Mouse (Mus musculus) small intestine, adult 2 months (tissue): ENCODE data around the gene C530008M17Rik. TPM values are rescaled to one million over a fixed set of nuclear protein-coding genes. Genes with fewer than 3 reads are reported as not detected.

Experiments
- H3K27ac ChIP-seq: fragments of 200-500 bp; 2 replicates; pipeline ENCODE4 v1.5.1; 2012; ENCODE audit warnings: low read depth, low read length, control low read depth, inconsistent platforms; ENCODE audit not compliant: insufficient read depth
- H3K27me3 ChIP-seq: fragments of 200-500 bp; 2 replicates; pipeline ENCODE4 v1.6.1; 2012; ENCODE audit warnings: mild to moderate bottlenecking, moderate library complexity, low read length, inconsistent platforms; ENCODE audit not compliant: control insufficient read depth, insufficient read depth
- H3K36me3 ChIP-seq: fragments of 200-500 bp; 2 replicates; pipeline ENCODE4 v1.6.1; 2012; ENCODE audit warnings: mild to moderate bottlenecking, low read length, control low read depth, inconsistent platforms; ENCODE audit not compliant: control insufficient read depth, insufficient read depth
- H3K4me1 ChIP-seq: fragments of 200-500 bp; 2 replicates; pipeline ENCODE4 v1.6.1; 2012; ENCODE audit warnings: low read length, inconsistent platforms, mixed read lengths; ENCODE audit not compliant: control insufficient read depth, insufficient read depth, insufficient read length
- H3K4me3 ChIP-seq: fragments of 200-500 bp; 2 replicates; pipeline ENCODE4 v1.5.1; 2012; ENCODE audit warnings: low read depth, mild to moderate bottlenecking, control low read depth, inconsistent platforms, low read length, moderate library complexity
- CTCF ChIP-seq: fragments of 200-500 bp; IDR thresholded peaks from 2 replicates; pipeline ENCODE4 v1.5.1; 2012; ENCODE audit warnings: low read depth, mild to moderate bottlenecking, control low read depth, inconsistent platforms, low read length, moderate library complexity, mixed read lengths; ENCODE audit not compliant: insufficient replicate concordance, insufficient read length; ENCODE audit errors: extremely low read depth
- POLR2A ChIP-seq: fragments of 200-500 bp; IDR thresholded peaks from 2 replicates; pipeline ENCODE4 v1.6.1; 2012; ENCODE audit warnings: low read depth, mild to moderate bottlenecking, control low read depth, inconsistent platforms, low read length, moderate library complexity
- WGBS: fragments of 180-500 bp; shearing (Covaris S2); methylation state at CpG from one replicate; pipeline ENCODE4 v1.1.7; 2018; 5-methylcytosine and 5-hydroxymethylcytosine counted together
- polyA plus RNA-seq: library from polyadenylated mRNA; depleted of rRNA; stranded (reverse); fragments of >200 nt; gene quantifications from 2 replicates; pipeline ENCODE4 v1.2.3, GENCODE M21; 2012

C530008M17Rik gene
- polyA plus RNA-seq, 1 experiment = 42.5 TPM

GRCm38 (mm10) chr5:76815786-76816455 is 159.6 kb downstream of the C530008M17Rik start:
- TF ChIP-seq CTCF = no peak
- TF ChIP-seq POLR2A = no peak
- WGBS = 20% methylated on average over 13 of the region's 13 CpGs

GRCm38 (mm10) chr5:76816748-76817147 is 160.4 kb downstream of the C530008M17Rik start:
- peak overlapping the region; percentile 97 for H3K27ac ChIP-seq
- peaks cover 15% of the 10 kb centered on the region for H3K4me1 ChIP-seq
- no peaks in the 10 kb centered on the region for H3K27me3 ChIP-seq
- TF ChIP-seq CTCF (no peak), POLR2A (no peak)
- WGBS = 29% methylated on average over 5 of the region's 5 CpGs
- no peak overlapping the region for H3K4me3 ChIP-seq
- H3K36me3 ChIP-seq = no peaks in the 10 kb centered on the region

More at GRCm38 (mm10) chr5:76815786-76816455, 159.6 kb downstream of the C530008M17Rik start:
- H3K27me3 ChIP-seq = no peaks in the 10 kb centered on the region
- peak overlapping the region; percentile 97 for H3K27ac ChIP-seq
- H3K4me1 ChIP-seq = peaks cover 13% of the 10 kb centered on the region
- H3K36me3 ChIP-seq = no peaks in the 10 kb centered on the region
- peak overlapping the region; percentile 24; the same call in 1 of the 2 replicates for H3K4me3 ChIP-seq

GRCm38 (mm10) chr5:76817678-76818077 is 161.4 kb downstream of the C530008M17Rik start:
- Histone ChIP-seq H3K27me3 (no peaks in the 10 kb centered on the region), H3K4me1 (peaks cover 18% of the 10 kb centered on the region), H3K27ac (peak overlapping the region; percentile 96), H3K36me3 (no peaks in the 10 kb centered on the region), H3K4me3 (no peak overlapping the region)
- 67% methylated on average over 15 of the region's 15 CpGs for WGBS
- no peak for TF ChIP-seq CTCF
- TF ChIP-seq POLR2A = no peak

GRCm38 (mm10) chr5:76818807-76819206 is 162.5 kb downstream of the C530008M17Rik start:
- H3K27me3 ChIP-seq = no peaks in the 10 kb centered on the region
- H3K36me3 ChIP-seq = no peaks in the 10 kb centered on the region
- TF ChIP-seq POLR2A (no peak), CTCF (no peak)
- H3K27ac ChIP-seq = no peak overlapping the region
- 93% methylated on average over 6 of the region's 6 CpGs for WGBS
- peaks cover 18% of the 10 kb centered on the region for H3K4me1 ChIP-seq
- H3K4me3 ChIP-seq = no peak overlapping the region

GRCm38 (mm10) chr5:76822097-76822496 is 165.8 kb downstream of the C530008M17Rik start:
- H3K4me1 ChIP-seq = peaks cover 17% of the 10 kb centered on the region
- H3K27me3 ChIP-seq = no peaks in the 10 kb centered on the region
- peak overlapping the region; percentile 60 for H3K4me3 ChIP-seq
- H3K27ac ChIP-seq = peak overlapping the region; percentile 93
- 36% methylated on average over 15 of the region's 15 CpGs for WGBS
- H3K36me3 ChIP-seq = 0 out of 2 replicates have a peak, but pooled peaks cover 2% of the 10 kb centered on the region
- TF ChIP-seq POLR2A (0 out of 2 replicates have a peak, but pooled peaks have one; percentile 18), CTCF (no peak)

GRCm38 (mm10) chr5:76828527-76829240 is 172.4 kb downstream of the C530008M17Rik start:
- TF ChIP-seq CTCF (no peak), POLR2A (no peak)
- 93% methylated on average over 7 of the region's 7 CpGs for WGBS
- H3K4me3 ChIP-seq = no peak overlapping the region
- no peak overlapping the region for H3K27ac ChIP-seq
- H3K4me1 ChIP-seq = peaks cover 3% of the 10 kb centered on the region
- no peaks in the 10 kb centered on the region for H3K27me3 ChIP-seq
- peaks cover 7% of the 10 kb centered on the region; the same call in 1 of the 2 replicates for H3K36me3 ChIP-seq
